Mouse (Mus musculus) small intestine, adult 2 months (tissue): ENCODE measurements at regions not wholly inside any gene's neighbourhood (a gene's known extent, or its start where the extent isn't known, plus 50 kb on each side); places are given as distances from the start of the nearest gene placed in this dataset.

Experiments used
- H3K27ac ChIP-seq: fragments of 200-500 bp; 2 replicates; pipeline ENCODE4 v1.5.1; 2012; ENCODE audit warnings: low read depth, low read length, control low read depth, inconsistent platforms; ENCODE audit not compliant: insufficient read depth
- H3K27me3 ChIP-seq: fragments of 200-500 bp; 2 replicates; pipeline ENCODE4 v1.6.1; 2012; ENCODE audit warnings: mild to moderate bottlenecking, moderate library complexity, low read length, inconsistent platforms; ENCODE audit not compliant: control insufficient read depth, insufficient read depth
- H3K36me3 ChIP-seq: fragments of 200-500 bp; 2 replicates; pipeline ENCODE4 v1.6.1; 2012; ENCODE audit warnings: mild to moderate bottlenecking, low read length, control low read depth, inconsistent platforms; ENCODE audit not compliant: control insufficient read depth, insufficient read depth
- H3K4me1 ChIP-seq: fragments of 200-500 bp; 2 replicates; pipeline ENCODE4 v1.6.1; 2012; ENCODE audit warnings: low read length, inconsistent platforms, mixed read lengths; ENCODE audit not compliant: control insufficient read depth, insufficient read depth, insufficient read length
- H3K4me3 ChIP-seq: fragments of 200-500 bp; 2 replicates; pipeline ENCODE4 v1.5.1; 2012; ENCODE audit warnings: low read depth, mild to moderate bottlenecking, control low read depth, inconsistent platforms, low read length, moderate library complexity
- CTCF ChIP-seq: fragments of 200-500 bp; IDR thresholded peaks from 2 replicates; pipeline ENCODE4 v1.5.1; 2012; ENCODE audit warnings: low read depth, mild to moderate bottlenecking, control low read depth, inconsistent platforms, low read length, moderate library complexity, mixed read lengths; ENCODE audit not compliant: insufficient replicate concordance, insufficient read length; ENCODE audit errors: extremely low read depth
- POLR2A ChIP-seq: fragments of 200-500 bp; IDR thresholded peaks from 2 replicates; pipeline ENCODE4 v1.6.1; 2012; ENCODE audit warnings: low read depth, mild to moderate bottlenecking, control low read depth, inconsistent platforms, low read length, moderate library complexity
- WGBS: fragments of 180-500 bp; shearing (Covaris S2); methylation state at CpG from one replicate; pipeline ENCODE4 v1.1.7; 2018; 5-methylcytosine and 5-hydroxymethylcytosine counted together

- Histone ChIP-seq H3K27me3 (0 out of 2 replicates have a peak, but pooled peaks cover 6% of the 10 kb centered on the region), H3K36me3 (no peaks in the 10 kb centered on the region), H3K4me1 (no peaks in the 10 kb centered on the region), H3K4me3 (0 out of 2 replicates have a peak overlapping the region, but pooled peaks have one; percentile 11), H3K27ac (no peak overlapping the region)
- WGBS, result 32% methylated on average over 13 of the region's 13 CpGs
- TF ChIP-seq POLR2A (no peak), CTCF (no peak)
Observed at GRCm38 (mm10) chr1:89308788-89309187, 145.8 kb upstream of the Agap1 start.

- no peak for TF ChIP-seq POLR2A
- TF ChIP-seq CTCF, result no peak
- H3K4me3 ChIP-seq, result no peak overlapping the region
- H3K4me1 ChIP-seq, result no peaks in the 10 kb centered on the region
- H3K27ac ChIP-seq, result no peak overlapping the region
- 63% methylated on average over 7 of the region's 7 CpGs for WGBS
- H3K36me3 ChIP-seq, result no peaks in the 10 kb centered on the region
- 0 out of 2 replicates have a peak, but pooled peaks cover 6% of the 10 kb centered on the region for H3K27me3 ChIP-seq
Observed at GRCm38 (mm10) chr1:89313064-89313463, 141.5 kb upstream of the Agap1 start.

GRCm38 (mm10) chr1:89317897-89318296 lies 136.7 kb upstream of the Agap1 start:
- Histone ChIP-seq H3K4me3 (no peak overlapping the region), H3K27ac (no peak overlapping the region), H3K36me3 (no peaks in the 10 kb centered on the region), H3K27me3 (no peaks in the 10 kb centered on the region), H3K4me1 (no peaks in the 10 kb centered on the region)
- 80% methylated on average over 4 of the region's 4 CpGs for WGBS
- TF ChIP-seq POLR2A, result no peak
- no peak for TF ChIP-seq CTCF

GRCm38 (mm10) chr1:89318663-89319062 lies 135.9 kb upstream of the Agap1 start:
- Histone ChIP-seq H3K27me3 (no peaks in the 10 kb centered on the region), H3K36me3 (no peaks in the 10 kb centered on the region), H3K4me1 (no peaks in the 10 kb centered on the region), H3K27ac (no peak overlapping the region), H3K4me3 (no peak overlapping the region)
- WGBS, result 65% methylated on average over 4 of the region's 4 CpGs
- TF ChIP-seq CTCF (no peak), POLR2A (no peak)

GRCm38 (mm10) chr1:89322621-89323020 lies 132.0 kb upstream of the Agap1 start:
- H3K27ac ChIP-seq, result no peak overlapping the region
- TF ChIP-seq POLR2A (no peak), CTCF (no peak)
- 64% methylated on average over 4 of the region's 4 CpGs for WGBS
- H3K36me3 ChIP-seq, result no peaks in the 10 kb centered on the region
- H3K4me3 ChIP-seq, result no peak overlapping the region
- H3K4me1 ChIP-seq, result no peaks in the 10 kb centered on the region
- H3K27me3 ChIP-seq, result no peaks in the 10 kb centered on the region

GRCm38 (mm10) chr1:89323091-89323490 lies 131.5 kb upstream of the Agap1 start:
- Histone ChIP-seq H3K27me3 (no peaks in the 10 kb centered on the region), H3K27ac (no peak overlapping the region), H3K4me3 (no peak overlapping the region), H3K36me3 (no peaks in the 10 kb centered on the region), H3K4me1 (no peaks in the 10 kb centered on the region)
- TF ChIP-seq CTCF (peak; percentile 49; the same call in 1 of the 2 replicates), POLR2A (no peak)
- 45% methylated on average over 2 of the region's 2 CpGs for WGBS

GRCm38 (mm10) chr1:89331352-89331751 lies 123.3 kb upstream of the Agap1 start:
- Histone ChIP-seq H3K27me3 (no peaks in the 10 kb centered on the region), H3K4me1 (peaks cover 2% of the 10 kb centered on the region; the same call in 1 of the 2 replicates), H3K27ac (no peak overlapping the region), H3K4me3 (no peak overlapping the region), H3K36me3 (no peaks in the 10 kb centered on the region)
- TF ChIP-seq POLR2A, result no peak
- no peak for TF ChIP-seq CTCF
- 56% methylated on average over 4 of the region's 4 CpGs for WGBS
